In the genomic region with DNA sequence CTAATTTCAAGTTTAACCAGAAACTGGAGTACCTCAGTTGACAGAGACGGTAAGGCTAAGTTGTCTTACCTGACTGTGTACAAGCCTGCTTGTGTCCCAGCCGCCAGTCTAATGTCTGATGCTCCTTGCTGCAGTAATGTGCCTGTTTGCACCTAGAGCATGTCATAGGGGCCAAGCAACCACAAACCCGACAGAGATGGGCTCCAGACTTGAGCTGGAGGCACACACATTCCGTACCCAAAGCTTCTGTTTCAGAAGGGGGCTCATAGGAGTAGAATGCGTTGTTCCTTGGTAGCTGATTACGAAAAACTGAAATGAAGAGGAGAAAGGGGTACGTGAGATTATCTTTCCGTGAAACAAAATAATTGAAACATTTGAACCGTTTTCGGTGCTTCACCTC, we compare ENCODE assay signal across 8 mouse cellular contexts. TPM values are rescaled to one million over a fixed set of nuclear protein-coding genes. Genes with fewer than 3 reads are reported as not detected.
A peak's percentile ranks its signal among the peaks of the same experiment; 100 is the strongest.
DNase-seq lines count a peak whose midpoint lies in the region; ATAC-seq and TF ChIP-seq lines count a peak whose summit lies in the region.

No protein-coding gene starts in this region.

- 10% methylated on average over 10 of the region's 10 CpGs for WGBS in kidney, embryonic 14.5 days
- WGBS in hindbrain, embryonic 11.5 days = 17% methylated on average over 10 of the region's 10 CpGs
- WGBS in midbrain, embryonic 11.5 days = 20% methylated on average over 10 of the region's 10 CpGs

- H3K4me1 ChIP-seq in kidney, embryonic 14.5 days (ENCODE audit: control insufficient read depth, insufficient read depth, low read length) = no peaks in the 10 kb centered on the region; the same call in 1 of the 2 replicates
- H3K4me1 ChIP-seq in bone marrow macrophage, adult 2 months (ENCODE audit: control insufficient read depth, insufficient read depth, low read length) = peaks cover 20% of the 10 kb centered on the region
- 0 out of 2 replicates have a peak, but pooled peaks cover 2% of the 10 kb centered on the region for H3K4me1 ChIP-seq in hindbrain, embryonic 11.5 days (replicated peaks; ENCODE audit: control insufficient read depth, insufficient read depth, low read length)
- peaks cover 5% of the 10 kb centered on the region; the same call in 1 of the 2 replicates for H3K4me1 ChIP-seq in midbrain, embryonic 11.5 days (ENCODE audit: control insufficient read depth, insufficient read depth, low read length)

- peak overlapping the region; percentile 83 for H3K9ac ChIP-seq in kidney, embryonic 14.5 days (ENCODE audit: low read depth, low read length)
- peak overlapping the region; percentile 78 for H3K9ac ChIP-seq in hindbrain, embryonic 11.5 days (ENCODE audit: low read depth, low read length)
- H3K9ac ChIP-seq in midbrain, embryonic 11.5 days (ENCODE audit: low read length) = peak overlapping the region; percentile 86

- H3K4me3 ChIP-seq in kidney, embryonic 14.5 days (ENCODE audit: low read length) = peak overlapping the region; percentile 84
- peak overlapping the region; percentile 95 for H3K4me3 ChIP-seq in bone marrow macrophage, adult 2 months (ENCODE audit: insufficient read depth, low read length)
- peak overlapping the region; percentile 89 for H3K4me3 ChIP-seq in hindbrain, embryonic 11.5 days (ENCODE audit: low read depth, low read length)
- H3K4me3 ChIP-seq in midbrain, embryonic 11.5 days (ENCODE audit: low read depth, low read length) = peak overlapping the region; percentile 78

- peaks cover 37% of the 10 kb centered on the region for H3K36me3 ChIP-seq in kidney, embryonic 14.5 days (ENCODE audit: control insufficient read depth, insufficient read depth, low read length)
- 0 out of 2 replicates have a peak, but pooled peaks cover 3% of the 10 kb centered on the region for H3K36me3 ChIP-seq in hindbrain, embryonic 11.5 days (ENCODE audit: control insufficient read depth, insufficient read depth, low read length)
- peaks cover 2% of the 10 kb centered on the region; the same call in 1 of the 2 replicates for H3K36me3 ChIP-seq in midbrain, embryonic 11.5 days (ENCODE audit: control insufficient read depth, insufficient read depth, low read length)

- no peak for ATAC-seq in kidney, embryonic 14.5 days (ENCODE audit: low FRiP score, low TSS enrichment)
- ATAC-seq in hindbrain, embryonic 11.5 days (ENCODE audit: low FRiP score) = no peak
- no peak for ATAC-seq in midbrain, embryonic 11.5 days (ENCODE audit: low FRiP score)
- ATAC-seq in granulocyte monocyte progenitor cell, adult 5-6 weeks (replicated peaks; ENCODE audit: poor library complexity, severe bottlenecking) = no peak
- ATAC-seq in megakaryocyte-erythroid progenitor cell, adult 5-6 weeks (replicated peaks; ENCODE audit: low FRiP score, low TSS enrichment, poor library complexity, severe bottlenecking) = no peak

- no peak for DNase-seq in kidney, postnatal 36 days
- DNase-seq in hindbrain, embryonic 11.5 days (ENCODE audit: low spot score) = peak; percentile 29
- DNase-seq in midbrain, embryonic 11.5 days (ENCODE audit: low spot score, missing footprints) = peak; percentile 83
- DNase-seq in layer of hippocampus, postnatal 14 days (ENCODE audit: low spot score in 2 of 2) = no peak

- H3K27me3 ChIP-seq in kidney, embryonic 14.5 days (ENCODE audit: control insufficient read depth, insufficient read depth, low read length) = no peaks in the 10 kb centered on the region
- no peaks in the 10 kb centered on the region for H3K27me3 ChIP-seq in hindbrain, embryonic 11.5 days (ENCODE audit: control insufficient read depth, insufficient read depth, low read length)
- no peaks in the 10 kb centered on the region for H3K27me3 ChIP-seq in midbrain, embryonic 11.5 days (ENCODE audit: control insufficient read depth, insufficient read depth, low read length)

- TF ChIP-seq CTCF in bone marrow macrophage, adult 2 months (IDR thresholded peaks at IDR 0.05; ENCODE audit: low read depth, low read length) = no peak

- peak overlapping the region; percentile 72 for H3K4me2 ChIP-seq in kidney, embryonic 14.5 days (replicated peaks; ENCODE audit: low read depth, low read length)
- peak overlapping the region; percentile 62 for H3K4me2 ChIP-seq in hindbrain, embryonic 11.5 days (replicated peaks; ENCODE audit: low read depth, low read length)
- peak overlapping the region; percentile 61 for H3K4me2 ChIP-seq in midbrain, embryonic 11.5 days

- no peaks in the 10 kb centered on the region for H3K9me3 ChIP-seq in kidney, embryonic 14.5 days (ENCODE audit: control insufficient read depth, low read length)
- no peaks in the 10 kb centered on the region for H3K9me3 ChIP-seq in hindbrain, embryonic 11.5 days (ENCODE audit: control insufficient read depth, low read length)
- H3K9me3 ChIP-seq in midbrain, embryonic 11.5 days (ENCODE audit: control insufficient read depth, low read length) = no peaks in the 10 kb centered on the region

- no peak overlapping the region; the same call in 1 of the 2 replicates for H3K27ac ChIP-seq in kidney, embryonic 14.5 days (ENCODE audit: low read depth, low read length)
- peak overlapping the region; percentile 52; the same call in 1 of the 2 replicates for H3K27ac ChIP-seq in bone marrow macrophage, adult 2 months (ENCODE audit: insufficient read depth, low read depth, low read length)
- no peak overlapping the region for H3K27ac ChIP-seq in hindbrain, embryonic 11.5 days (ENCODE audit: low read depth, low read length)
- H3K27ac ChIP-seq in midbrain, embryonic 11.5 days (ENCODE audit: low read depth, low read length) = no peak overlapping the region

- TF ChIP-seq POLR2A in bone marrow macrophage, adult 2 months (IDR thresholded peaks at IDR 0.05; ENCODE audit: borderline replicate concordance, low read depth, low read length) = no peak

RNA-seq across cellular contexts. Expression of gene Pdcd2, which starts 0.8 kb away (rescaled TPM):
- 54.2 and 54.5 TPM in 2 replicates for polyA plus RNA-seq in kidney, embryonic 14.5 days (2014; fragmentation: Nextera tagmentation; extraction: Ambion mirVana)
- 21.9 and 32.4 TPM in 2 replicates for polyA plus RNA-seq in bone marrow macrophage, adult 2 months (2012; ENCODE audit: insufficient read depth, insufficient read length, missing spikeins)
- 66.9 and 68.3 TPM in 2 replicates for polyA plus RNA-seq in hindbrain, embryonic 11.5 days (2014; fragmentation: Nextera tagmentation; extraction: Ambion mirVana)
- polyA plus RNA-seq in midbrain, embryonic 11.5 days (2014; fragmentation: Nextera tagmentation; extraction: Ambion mirVana) = 65.8 and 71.9 TPM in 2 replicates
- total RNA-seq in layer of hippocampus, postnatal 14 days (2021) = 10 to 100 TPM; 15.1 to 20.0 TPM
- total RNA-seq in granulocyte monocyte progenitor cell, adult 5-6 weeks (2014; fragmentation: Nextera tagmentation) = 51.3 and 62.2 TPM in 2 replicates
- 82.6 and 88.5 TPM in 2 replicates for total RNA-seq in granulocyte monocyte progenitor cell, adult 5-6 weeks (2017)
- 59.7 and 79.5 TPM in 2 replicates for total RNA-seq in megakaryocyte-erythroid progenitor cell, adult 5-6 weeks (2014; fragmentation: Nextera tagmentation)
- total RNA-seq in megakaryocyte-erythroid progenitor cell, adult 5-6 weeks (2017) = 142 and 152 TPM in 2 replicates

RNA-seq across cellular contexts. Expression of gene Tbp, which starts 26.6 kb away (rescaled TPM):
- polyA plus RNA-seq in kidney, embryonic 14.5 days (2014; fragmentation: Nextera tagmentation; extraction: Ambion mirVana) = 64.8 and 67.8 TPM in 2 replicates
- 29.9 and 33.7 TPM in 2 replicates for polyA plus RNA-seq in bone marrow macrophage, adult 2 months (2012; ENCODE audit: insufficient read depth, insufficient read length, missing spikeins)
- 72.1 and 76.7 TPM in 2 replicates for polyA plus RNA-seq in hindbrain, embryonic 11.5 days (2014; fragmentation: Nextera tagmentation; extraction: Ambion mirVana)
- 77.2 and 85.5 TPM in 2 replicates for polyA plus RNA-seq in midbrain, embryonic 11.5 days (2014; fragmentation: Nextera tagmentation; extraction: Ambion mirVana)
- total RNA-seq in layer of hippocampus, postnatal 14 days (2021) = 10 to 100 TPM; 28.5 to 34.3 TPM
- total RNA-seq in granulocyte monocyte progenitor cell, adult 5-6 weeks (2014; fragmentation: Nextera tagmentation) = 46.1 and 57.1 TPM in 2 replicates
- total RNA-seq in granulocyte monocyte progenitor cell, adult 5-6 weeks (2017) = 70.6 and 70.8 TPM in 2 replicates
- 52.9 and 80.9 TPM in 2 replicates for total RNA-seq in megakaryocyte-erythroid progenitor cell, adult 5-6 weeks (2014; fragmentation: Nextera tagmentation)
- 58.9 and 68.9 TPM in 2 replicates for total RNA-seq in megakaryocyte-erythroid progenitor cell, adult 5-6 weeks (2017)

RNA-seq across cellular contexts. Expression of gene Psmb1, which starts 26.8 kb away (rescaled TPM):
- 298 and 368 TPM in 2 replicates for polyA plus RNA-seq in kidney, embryonic 14.5 days (2014; fragmentation: Nextera tagmentation; extraction: Ambion mirVana)
- 146 and 150 TPM in 2 replicates for polyA plus RNA-seq in bone marrow macrophage, adult 2 months (2012; ENCODE audit: insufficient read depth, insufficient read length, missing spikeins)
- 275 and 283 TPM in 2 replicates for polyA plus RNA-seq in hindbrain, embryonic 11.5 days (2014; fragmentation: Nextera tagmentation; extraction: Ambion mirVana)
- polyA plus RNA-seq in midbrain, embryonic 11.5 days (2014; fragmentation: Nextera tagmentation; extraction: Ambion mirVana) = 278 and 283 TPM in 2 replicates
- total RNA-seq in layer of hippocampus, postnatal 14 days (2021) = 100 to 1,000 TPM; 127 to 134 TPM
- total RNA-seq in granulocyte monocyte progenitor cell, adult 5-6 weeks (2014; fragmentation: Nextera tagmentation) = 154 and 160 TPM in 2 replicates
- 200 and 213 TPM in 2 replicates for total RNA-seq in granulocyte monocyte progenitor cell, adult 5-6 weeks (2017)
- 161 and 162 TPM in 2 replicates for total RNA-seq in megakaryocyte-erythroid progenitor cell, adult 5-6 weeks (2014; fragmentation: Nextera tagmentation)
- 154 and 171 TPM in 2 replicates for total RNA-seq in megakaryocyte-erythroid progenitor cell, adult 5-6 weeks (2017)

RNA-seq across cellular contexts. Expression of gene Prdm9, which starts 37.9 kb away (rescaled TPM):
- polyA plus RNA-seq in kidney, embryonic 14.5 days (2014; fragmentation: Nextera tagmentation; extraction: Ambion mirVana) = 1.6 TPM in 2 replicates
- 12.3 and 12.5 TPM in 2 replicates for polyA plus RNA-seq in bone marrow macrophage, adult 2 months (2012; ENCODE audit: insufficient read depth, insufficient read length, missing spikeins)
- 0.85 and 1.7 TPM in 2 replicates for polyA plus RNA-seq in hindbrain, embryonic 11.5 days (2014; fragmentation: Nextera tagmentation; extraction: Ambion mirVana)
- polyA plus RNA-seq in midbrain, embryonic 11.5 days (2014; fragmentation: Nextera tagmentation; extraction: Ambion mirVana) = 0.66 and 2.0 TPM in 2 replicates
- total RNA-seq in layer of hippocampus, postnatal 14 days (2021) = 1 to 10 TPM; 2.8 to 3.7 TPM
- 2.4 and 4.7 TPM in 2 replicates for total RNA-seq in granulocyte monocyte progenitor cell, adult 5-6 weeks (2014; fragmentation: Nextera tagmentation)
- 1.7 and 2.5 TPM in 2 replicates for total RNA-seq in granulocyte monocyte progenitor cell, adult 5-6 weeks (2017)
- total RNA-seq in megakaryocyte-erythroid progenitor cell, adult 5-6 weeks (2014; fragmentation: Nextera tagmentation) = 3.0 and 9.8 TPM in 2 replicates
- 0.91 and 1.3 TPM in 2 replicates for total RNA-seq in megakaryocyte-erythroid progenitor cell, adult 5-6 weeks (2017)

Comparison
In these comparisons a context has a peak if more than half of its experiments do, and no peak if none do; other contexts are left out.
1. DNase-seq: peak in hindbrain, embryonic 11.5 days (single experiment) and midbrain, embryonic 11.5 days (single experiment); none in kidney, postnatal 36 days (0 of 2) and layer of hippocampus, postnatal 14 days (0 of 2).
2. Peak in every context shown above with its lines, with median percentiles within 50 percentile points of each other: H3K4me2 ChIP-seq, H3K4me3 ChIP-seq and H3K9ac ChIP-seq.